Comparison of ENCODE assay signal across 10 mouse cellular contexts in genomic region chr12:77568286-77568685, GRCm38 (mm10).
DNase-seq lines count a peak whose midpoint lies in the region; ATAC-seq and TF ChIP-seq lines count a peak whose summit lies in the region.
"Had no signal": no experiment of that assay in that cellular context is flagged by ENCODE, and none has a peak within 500 bp of the region (broad histone marks: within the 10 kb centered on the region; RNA-seq: fewer than 3 reads in every experiment).

No protein-coding gene starts in this region.

- no peak for TF ChIP-seq EP300 in ES-Bruce4 (IDR thresholded peaks at IDR 0.05; ENCODE audit: insufficient read depth, low read depth, low read length)

- 8% methylated on average over 3 of the region's 3 CpGs for WGBS in forebrain, embryonic 12.5 days
- 8% methylated on average over 3 of the region's 3 CpGs for WGBS in hindbrain, postnatal 0 days
- WGBS in limb, embryonic 11.5 days = 10% methylated on average over 3 of the region's 3 CpGs
- WGBS in neural tube, embryonic 12.5 days = 12% methylated on average over 3 of the region's 3 CpGs

- no peak overlapping the region for H3K9ac ChIP-seq in ES-Bruce4 (ENCODE audit: low read depth, poor library complexity, severe bottlenecking)
- no peak overlapping the region for H3K9ac ChIP-seq in forebrain, embryonic 12.5 days
- H3K9ac ChIP-seq in hindbrain, postnatal 0 days (replicated peaks; ENCODE audit: low read length) = no peak overlapping the region
- H3K9ac ChIP-seq in limb, embryonic 11.5 days (ENCODE audit: low read length) = no peak overlapping the region
- H3K9ac ChIP-seq in neural tube, embryonic 12.5 days = no peak overlapping the region
- H3K9ac ChIP-seq: heart, embryonic 13.5 days; neural tube, embryonic 13.5 days had no signal

- no peak overlapping the region for H3K4me3 ChIP-seq in ES-Bruce4 (ENCODE audit: low read depth, low read length)
- no peak overlapping the region for H3K4me3 ChIP-seq in forebrain, embryonic 12.5 days (replicated peaks)
- H3K4me3 ChIP-seq in hindbrain, postnatal 0 days (ENCODE audit: low read length) = no peak overlapping the region
- H3K4me3 ChIP-seq in limb, embryonic 11.5 days (ENCODE audit: low read depth, low read length) = no peak overlapping the region
- H3K4me3 ChIP-seq in neural tube, embryonic 12.5 days = no peak overlapping the region
- H3K4me3 ChIP-seq: heart, embryonic 13.5 days; neural tube, embryonic 13.5 days had no signal

- TF ChIP-seq CTCF in ES-Bruce4 (IDR thresholded peaks at IDR 0.05; ENCODE audit: low read depth, low read length) = peak; percentile 61
- peak; percentile 86 for TF ChIP-seq CTCF in hindbrain, postnatal 0 days (IDR thresholded peaks at IDR 0.05; ENCODE audit: low read depth)

- H3K4me2 ChIP-seq in forebrain, embryonic 12.5 days = no peak overlapping the region
- no peak overlapping the region for H3K4me2 ChIP-seq in hindbrain, postnatal 0 days (ENCODE audit: low read depth, low read length)
- H3K4me2 ChIP-seq in limb, embryonic 11.5 days (ENCODE audit: low read depth, severe bottlenecking) = no peak overlapping the region
- H3K4me2 ChIP-seq in neural tube, embryonic 12.5 days (replicated peaks) = no peak overlapping the region
- H3K4me2 ChIP-seq: heart, embryonic 13.5 days; neural tube, embryonic 13.5 days had no signal

- H3K4me1 ChIP-seq in ES-Bruce4 (ENCODE audit: control insufficient read depth, insufficient read depth, low read length) = no peaks in the 10 kb centered on the region
- H3K4me1 ChIP-seq in forebrain, embryonic 12.5 days = peaks cover 5% of the 10 kb centered on the region; the same call in 1 of the 2 replicates
- H3K4me1 ChIP-seq in hindbrain, postnatal 0 days (ENCODE audit: insufficient read depth, low read length) = no peaks in the 10 kb centered on the region
- H3K4me1 ChIP-seq in limb, embryonic 11.5 days (ENCODE audit: control insufficient read depth, insufficient read depth, low read length) = no peaks in the 10 kb centered on the region
- H3K4me1 ChIP-seq in neural tube, embryonic 12.5 days = 0 out of 2 replicates have a peak, but pooled peaks cover 5% of the 10 kb centered on the region

- DNase-seq in A20 (ENCODE audit: low read depth, low spot score) = peak; percentile 48
- peak; percentile 82 for DNase-seq in hindbrain, postnatal 0 days (ENCODE audit: low spot score)
- peak; percentile 59 for DNase-seq in limb, embryonic 11.5 days (ENCODE audit: low spot score)

- H3K27me3 ChIP-seq in ES-Bruce4 (ENCODE audit: control insufficient read depth, insufficient read depth, low read length, poor library complexity, severe bottlenecking) = no peaks in the 10 kb centered on the region
- H3K27me3 ChIP-seq in forebrain, embryonic 12.5 days = no peaks in the 10 kb centered on the region
- H3K27me3 ChIP-seq in hindbrain, postnatal 0 days (ENCODE audit: insufficient read depth, low read length) = no peaks in the 10 kb centered on the region
- no peaks in the 10 kb centered on the region for H3K27me3 ChIP-seq in limb, embryonic 11.5 days (ENCODE audit: control insufficient read depth, insufficient read depth, low read length)
- H3K27me3 ChIP-seq in neural tube, embryonic 12.5 days (replicated peaks) = 0 out of 2 replicates have a peak, but pooled peaks cover 6% of the 10 kb centered on the region

- ATAC-seq in cerebellum, adult (ENCODE audit: insufficient number of reproducible peaks, low FRiP score, low TSS enrichment) = peak; percentile 81
- ATAC-seq in forebrain, embryonic 12.5 days (ENCODE audit: low FRiP score) = peak; percentile 75
- peak; percentile 79 for ATAC-seq in hindbrain, postnatal 0 days
- no peak for ATAC-seq in limb, embryonic 11.5 days (ENCODE audit: insufficient number of reproducible peaks, low FRiP score, low TSS enrichment, low read depth)
- peak; percentile 82; the same call in 1 of the 2 replicates for ATAC-seq in neural tube, embryonic 12.5 days (ENCODE audit: low FRiP score, low read depth)
- ATAC-seq in inflammation-experienced regulatory T-cells, adult 6 months = no peak

- H3K36me3 ChIP-seq in ES-Bruce4 (ENCODE audit: control insufficient read depth, insufficient read depth, low read length, poor library complexity, severe bottlenecking) = no peaks in the 10 kb centered on the region
- H3K36me3 ChIP-seq in forebrain, embryonic 12.5 days (replicated peaks) = no peaks in the 10 kb centered on the region
- no peaks in the 10 kb centered on the region for H3K36me3 ChIP-seq in hindbrain, postnatal 0 days (ENCODE audit: insufficient read depth, low read length)
- no peaks in the 10 kb centered on the region for H3K36me3 ChIP-seq in limb, embryonic 11.5 days (ENCODE audit: control insufficient read depth, insufficient read depth, low read length)
- no peaks in the 10 kb centered on the region for H3K36me3 ChIP-seq in neural tube, embryonic 12.5 days
- H3K36me3 ChIP-seq: heart, embryonic 13.5 days; neural tube, embryonic 13.5 days had no signal

- no peaks in the 10 kb centered on the region for H3K9me3 ChIP-seq in ES-Bruce4 (replicated peaks; ENCODE audit: control insufficient read depth, insufficient read depth, low read length, poor library complexity, severe bottlenecking)
- H3K9me3 ChIP-seq in forebrain, embryonic 12.5 days = no peaks in the 10 kb centered on the region
- no peaks in the 10 kb centered on the region for H3K9me3 ChIP-seq in hindbrain, postnatal 0 days (ENCODE audit: low read length)
- no peaks in the 10 kb centered on the region for H3K9me3 ChIP-seq in limb, embryonic 11.5 days (ENCODE audit: control insufficient read depth, low read length)
- no peaks in the 10 kb centered on the region for H3K9me3 ChIP-seq in neural tube, embryonic 12.5 days
- H3K9me3 ChIP-seq: heart, embryonic 13.5 days; neural tube, embryonic 13.5 days had no signal

- no peak for TF ChIP-seq POLR2A in ES-Bruce4 (IDR thresholded peaks at IDR 0.05; ENCODE audit: insufficient read depth, low read length)

- no peak overlapping the region for H3K27ac ChIP-seq in ES-Bruce4 (ENCODE audit: insufficient read depth, low read length)
- H3K27ac ChIP-seq in forebrain, embryonic 12.5 days = no peak overlapping the region
- H3K27ac ChIP-seq in hindbrain, postnatal 0 days = no peak overlapping the region
- H3K27ac ChIP-seq in limb, embryonic 11.5 days (replicated peaks; ENCODE audit: low read depth, low read length) = no peak overlapping the region
- no peak overlapping the region for H3K27ac ChIP-seq in neural tube, embryonic 12.5 days
- H3K27ac ChIP-seq: heart, embryonic 13.5 days; neural tube, embryonic 13.5 days had no signal

Comparison
In these comparisons a context has a peak if more than half of its experiments do, and no peak if none do; other contexts are left out.
1. ATAC-seq: peak in cerebellum, adult (single experiment), forebrain, embryonic 12.5 days (single experiment), hindbrain, postnatal 0 days (single experiment) and neural tube, embryonic 12.5 days (single experiment); none in limb, embryonic 11.5 days (single experiment) and inflammation-experienced regulatory T-cells, adult 6 months (single experiment).
2. Peak in every context shown above with its lines, with median percentiles within 50 percentile points of each other: DNase-seq.